Mouse (Mus musculus): ENCODE results near the gene Ryr2.

DNA sequence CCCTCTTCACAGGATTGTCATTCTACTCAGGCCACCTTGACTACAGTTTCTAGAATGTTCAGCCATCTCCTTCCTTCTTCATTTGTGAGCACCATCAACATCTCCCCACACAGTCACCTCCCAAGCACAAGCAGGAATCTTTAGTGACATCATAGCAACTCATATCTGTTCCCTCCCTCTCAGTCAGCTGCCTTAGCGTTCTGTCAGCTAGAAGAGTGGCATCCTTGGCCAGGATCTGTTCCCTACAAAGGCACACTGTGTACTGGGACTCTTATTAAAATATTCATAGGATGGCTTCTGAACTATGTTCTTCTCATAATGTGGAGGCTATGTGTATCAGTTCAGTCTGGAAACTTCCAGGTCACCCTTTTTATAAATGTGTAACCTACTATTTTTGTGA is 8.1 kb upstream of the Ryr2 start:
- TF ChIP-seq CTCF (IDR thresholded peaks at IDR 0.05; ENCODE audit: low read depth, low read length) (no peak), POLR2A (IDR thresholded peaks at IDR 0.05; ENCODE audit: borderline replicate concordance, low read depth, low read length) (no peak)

Measured in bone marrow macrophage, adult 2 months (primary cell).